Mouse (Mus musculus) lung, postnatal 25 days (tissue): ENCODE results near the gene Ski.

Experiments
- DNase-seq: peaks from one replicate; pipeline ENCODE4 v3.0.0; 2022; ENCODE audit warnings: low spot score

Ski gene

GRCm38 (mm10) chr4:155150276-155151113, 71.9 kb downstream of the Ski start:
- DNase-seq = peak; percentile 93

DNA sequence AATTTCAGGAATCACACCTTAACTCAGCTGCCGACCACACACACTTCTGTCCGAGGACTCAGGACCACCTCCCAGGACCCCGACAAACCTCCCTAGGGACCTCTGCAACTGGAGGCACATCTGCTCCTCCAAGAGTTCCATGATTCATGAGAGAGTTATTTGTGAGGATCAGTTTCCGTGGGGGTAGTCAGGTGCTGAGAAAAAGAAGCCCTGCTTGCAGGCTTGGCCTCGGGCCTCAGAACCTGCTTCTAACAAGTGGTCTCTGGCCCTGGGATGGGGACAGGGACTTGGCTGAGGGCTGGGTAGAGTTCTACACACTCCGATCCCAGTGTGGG, 72.5 kb downstream of the Ski start:
- DNase-seq = no peak

DNA sequence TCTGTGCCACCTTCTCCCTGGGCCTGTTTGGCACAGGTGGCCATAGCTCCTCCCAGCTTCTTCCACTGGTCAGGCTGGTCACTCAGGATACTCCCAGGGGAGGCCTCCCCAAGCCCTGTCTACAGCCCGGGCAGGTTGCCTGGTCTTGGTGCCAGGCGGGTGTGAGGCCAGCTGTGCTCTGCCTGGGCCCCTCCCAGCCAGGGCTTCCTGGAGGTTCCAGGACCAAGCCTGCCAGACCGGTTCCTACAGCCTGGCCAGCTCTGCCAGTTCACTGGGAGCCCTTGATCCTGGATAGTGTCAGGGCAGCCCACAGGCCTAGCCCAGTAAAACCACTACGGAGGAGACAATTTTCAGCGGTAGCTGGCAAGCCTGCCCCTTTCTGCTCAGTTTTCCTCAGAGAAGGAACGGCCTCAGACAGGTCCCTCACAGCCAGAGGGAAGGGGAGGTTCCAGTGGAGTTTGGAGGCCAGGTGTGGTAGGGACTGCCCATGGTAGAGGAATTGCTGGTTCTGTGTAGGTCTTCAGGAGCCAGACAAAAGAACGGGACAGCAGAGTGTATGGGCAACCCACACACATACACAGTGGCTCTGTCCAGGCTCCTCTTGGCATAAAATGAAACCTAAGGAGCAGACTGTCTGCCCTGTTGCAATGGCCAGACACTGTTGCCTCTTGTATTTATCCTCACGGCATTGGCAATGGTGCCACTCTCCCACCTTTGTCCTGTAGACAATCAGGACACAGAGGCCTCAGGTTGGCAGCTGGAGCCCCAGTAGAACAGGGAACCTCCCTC, 73.3 kb downstream of the Ski start:
- DNase-seq = peak; percentile 91

GRCm38 (mm10) chr4:155148453-155148852, 73.9 kb downstream of the Ski start:
- no peak for DNase-seq

GRCm38 (mm10) chr4:155146107-155146823, 76.1 kb downstream of the Ski start:
- no peak for DNase-seq

- no peak for DNase-seq
Observed at GRCm38 (mm10) chr4:155144548-155145180, 77.7 kb downstream of the Ski start.

- DNase-seq = peak; percentile 71
Observed at GRCm38 (mm10) chr4:155143871-155144502, 78.4 kb downstream of the Ski start.

DNA sequence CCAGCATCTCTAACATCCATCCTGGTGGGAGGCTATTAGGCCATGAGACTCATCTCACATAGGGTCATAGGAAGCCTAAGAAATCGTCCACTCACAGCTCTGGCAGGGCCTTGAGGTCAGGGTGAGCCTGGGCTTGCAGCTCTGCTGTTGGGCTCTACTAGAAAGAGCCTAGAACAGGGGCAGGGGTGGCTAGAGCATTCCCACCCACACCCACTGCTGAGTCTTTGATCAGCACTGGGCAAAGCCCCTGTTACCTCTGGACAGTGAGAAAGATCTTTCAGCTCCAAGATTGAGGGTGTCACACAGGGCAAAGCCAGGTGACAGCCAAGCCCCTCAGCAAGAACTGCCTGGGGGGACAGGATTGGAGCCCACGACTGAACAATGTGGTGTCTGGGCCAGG, 79.0 kb downstream of the Ski start:
- DNase-seq = no peak

GRCm38 (mm10) chr4:155142836-155143235, 79.6 kb downstream of the Ski start:
- no peak for DNase-seq

- peak; percentile 70 for DNase-seq
Observed at GRCm38 (mm10) chr4:155140795-155141265, 81.6 kb downstream of the Ski start.

DNA sequence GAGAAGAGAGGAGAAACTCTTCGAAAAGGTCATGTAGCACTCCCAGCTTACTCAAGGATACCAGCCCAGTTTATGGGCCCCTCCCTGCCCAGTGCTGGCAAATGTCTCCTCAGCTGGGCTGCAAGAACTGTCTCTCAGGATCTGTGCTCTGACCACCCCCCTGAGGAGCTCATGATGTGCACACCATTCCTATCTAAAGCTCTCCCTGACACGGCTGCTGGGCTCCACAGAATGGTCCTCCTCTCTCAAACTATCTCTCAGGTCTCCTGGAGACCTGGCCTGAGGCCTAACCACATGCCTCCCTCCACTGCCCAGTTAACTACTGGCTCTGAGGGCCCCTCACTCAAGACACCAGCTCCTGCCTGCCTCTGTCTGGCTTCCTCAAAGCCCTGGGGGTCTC, 82.2 kb downstream of the Ski start:
- DNase-seq = no peak

GRCm38 (mm10) chr4:155139281-155140045, 82.9 kb downstream of the Ski start:
- DNase-seq = no peak

DNA sequence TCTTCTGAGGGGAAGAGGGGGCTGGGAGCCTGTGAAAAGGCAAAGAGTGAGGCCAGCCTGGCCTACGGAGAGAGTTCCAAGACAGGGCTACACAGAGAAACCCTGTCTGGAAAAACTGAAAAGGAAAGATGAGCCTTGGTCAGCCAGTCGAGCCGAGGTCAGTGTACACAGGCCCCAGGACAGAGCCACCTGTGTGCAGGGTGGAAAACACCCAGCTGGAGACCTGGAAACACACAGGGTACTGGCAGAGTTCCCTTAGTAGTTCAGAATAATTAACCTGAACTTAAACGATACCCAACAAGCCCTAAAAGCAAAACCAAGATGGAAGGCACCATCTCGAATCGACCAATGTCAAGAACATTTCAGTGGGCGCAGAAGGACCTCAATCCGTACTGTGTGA, 83.9 kb downstream of the Ski start:
- DNase-seq = no peak

GRCm38 (mm10) chr4:155137891-155138290, 84.5 kb downstream of the Ski start:
- DNase-seq = no peak

DNA sequence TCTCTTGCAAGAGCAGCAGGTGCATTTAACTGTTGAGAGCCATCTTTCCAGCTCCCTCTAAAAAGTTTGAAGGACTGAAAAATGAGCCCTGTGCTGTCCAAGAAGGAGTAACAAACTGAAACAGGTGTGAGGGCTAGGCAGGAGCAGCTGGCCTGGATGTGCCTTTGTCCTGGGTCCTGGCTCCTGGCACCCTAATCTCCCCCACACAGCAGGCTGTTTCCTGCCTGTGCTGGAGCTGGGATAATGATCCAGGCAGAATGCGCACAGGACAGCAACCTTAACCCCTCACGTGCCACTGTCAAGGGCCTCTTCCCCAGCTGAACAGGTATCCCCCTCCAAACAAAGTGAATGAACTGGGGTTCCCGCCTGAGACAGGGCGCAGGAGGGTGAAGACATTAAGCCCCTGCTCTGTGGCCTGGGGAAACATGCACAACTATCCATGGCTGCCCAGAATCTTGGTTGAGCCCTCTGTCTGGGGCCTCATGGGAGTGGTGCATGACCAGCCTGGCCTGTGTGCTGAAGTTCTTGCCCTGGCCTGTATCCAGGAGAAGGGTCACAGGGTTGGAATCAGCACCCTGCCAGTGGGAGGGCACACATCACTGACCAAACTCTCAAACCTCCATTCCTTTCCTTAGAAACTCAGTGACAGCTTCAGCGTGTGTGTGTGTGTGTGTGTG, 86.3 kb downstream of the Ski start:
- DNase-seq = no peak

- DNase-seq = no peak
Observed at GRCm38 (mm10) chr4:155134686-155135172, 87.7 kb downstream of the Ski start.

GRCm38 (mm10) chr4:155133658-155134417, 88.6 kb downstream of the Ski start:
- no peak for DNase-seq

DNA sequence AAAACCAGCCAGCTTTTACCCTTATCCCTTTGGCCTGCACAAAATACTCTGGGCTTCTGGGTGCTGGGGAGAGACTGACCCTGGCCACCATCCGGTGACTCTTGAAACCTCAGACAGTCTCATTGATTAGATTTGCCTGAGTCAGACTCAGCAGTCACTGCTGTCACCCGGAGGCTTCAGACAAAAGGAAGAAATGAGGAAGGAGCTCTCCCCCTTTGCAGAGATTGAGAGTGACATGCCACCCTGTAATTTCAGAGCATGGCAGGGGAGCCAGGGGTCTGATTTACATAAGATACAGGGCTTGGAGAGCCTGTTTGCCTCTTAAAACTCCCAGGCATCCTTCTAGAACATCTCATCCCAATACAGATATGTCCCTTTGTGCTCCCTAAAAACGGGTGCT, 89.2 kb downstream of the Ski start:
- no peak for DNase-seq

DNA sequence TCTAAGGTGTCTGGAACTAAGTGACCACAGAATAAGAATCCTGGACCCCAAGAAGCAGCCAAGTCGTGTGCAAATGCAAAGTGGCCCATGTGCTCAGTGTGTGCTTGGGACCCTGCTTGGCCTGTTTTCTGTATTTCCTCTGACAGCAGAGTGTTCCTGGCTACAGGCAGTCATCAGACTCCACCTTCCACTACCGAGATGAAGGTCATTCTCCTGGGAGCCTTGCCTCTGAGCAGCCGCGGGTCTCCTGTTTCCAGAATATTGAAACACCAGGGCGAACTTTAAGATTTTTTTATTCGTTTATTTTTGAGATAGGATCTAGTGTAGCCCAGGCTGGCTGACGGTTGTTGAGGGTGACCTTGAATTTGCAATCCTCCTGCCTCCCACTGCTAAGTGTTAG, 91.8 kb downstream of the Ski start:
- no peak for DNase-seq
